Mouse (Mus musculus): ENCODE measurements around the gene Strn. TPM values are rescaled to one million over a fixed set of nuclear protein-coding genes. Genes with fewer than 3 reads are reported as not detected.

The Strn gene
- polyA plus RNA-seq, 1 experiment from 2014 or later: 6.7 TPM

- H3K36me3 ChIP-seq (ENCODE audit: control insufficient read depth, insufficient read depth, low read length): no peaks in the 10 kb centered on the region
- H3K4me2 ChIP-seq: no peak overlapping the region
- no peak overlapping the region for H3K4me3 ChIP-seq (ENCODE audit: low read depth, low read length)
- H3K9me3 ChIP-seq (ENCODE audit: control insufficient read depth, low read length): no peaks in the 10 kb centered on the region
- WGBS: 87% methylated on average over 17 of the region's 17 CpGs
- no peaks in the 10 kb centered on the region for H3K4me1 ChIP-seq (ENCODE audit: control insufficient read depth, insufficient read depth, low read length)
- no peak overlapping the region for H3K27ac ChIP-seq (ENCODE audit: low read depth, low read length)
- ATAC-seq (ENCODE audit: low FRiP score) (peak; percentile 30; the same call in 1 of the 2 replicates), DNase-seq (ENCODE audit: low spot score, missing footprints) (no peak)
- H3K9ac ChIP-seq (ENCODE audit: low read length): no peak overlapping the region
- no peaks in the 10 kb centered on the region for H3K27me3 ChIP-seq (ENCODE audit: control insufficient read depth, insufficient read depth, low read length)
These were observed 93.0 kb downstream of the Strn start for GRCm38 (mm10) chr17:78643853-78644475.

GRCm38 (mm10) chr17:78642259-78642658 is 94.7 kb downstream of the Strn start:
- Histone ChIP-seq H3K9ac (ENCODE audit: low read length) (no peak overlapping the region), H3K36me3 (ENCODE audit: control insufficient read depth, insufficient read depth, low read length) (no peaks in the 10 kb centered on the region), H3K4me1 (ENCODE audit: control insufficient read depth, insufficient read depth, low read length) (no peaks in the 10 kb centered on the region), H3K4me2 (no peak overlapping the region), H3K27me3 (ENCODE audit: control insufficient read depth, insufficient read depth, low read length) (no peaks in the 10 kb centered on the region), H3K9me3 (ENCODE audit: control insufficient read depth, low read length) (no peaks in the 10 kb centered on the region), H3K27ac (ENCODE audit: low read depth, low read length) (no peak overlapping the region), H3K4me3 (ENCODE audit: low read depth, low read length) (no peak overlapping the region)
- 90% methylated on average over 4 of the region's 4 CpGs for WGBS
- DNase-seq (ENCODE audit: low spot score, missing footprints): no peak
- ATAC-seq (ENCODE audit: low FRiP score): no peak

GRCm38 (mm10) chr17:78640387-78640786 is 96.6 kb downstream of the Strn start:
- no peaks in the 10 kb centered on the region for H3K9me3 ChIP-seq (ENCODE audit: control insufficient read depth, low read length)

GRCm38 (mm10) chr17:78639099-78639498 is 97.9 kb downstream of the Strn start:
- no peak overlapping the region for H3K4me2 ChIP-seq
- 81% methylated on average over 6 of the region's 6 CpGs for WGBS
- no peak for DNase-seq (ENCODE audit: low spot score, missing footprints)
- H3K36me3 ChIP-seq (ENCODE audit: control insufficient read depth, insufficient read depth, low read length): no peaks in the 10 kb centered on the region
- H3K27ac ChIP-seq (ENCODE audit: low read depth, low read length): no peak overlapping the region
- H3K27me3 ChIP-seq (ENCODE audit: control insufficient read depth, insufficient read depth, low read length): no peaks in the 10 kb centered on the region
- ATAC-seq (ENCODE audit: low FRiP score): no peak
- no peaks in the 10 kb centered on the region for H3K9me3 ChIP-seq (ENCODE audit: control insufficient read depth, low read length)
- H3K4me3 ChIP-seq (ENCODE audit: low read depth, low read length): no peak overlapping the region
- no peaks in the 10 kb centered on the region for H3K4me1 ChIP-seq (ENCODE audit: control insufficient read depth, insufficient read depth, low read length)
- H3K9ac ChIP-seq (ENCODE audit: low read length): no peak overlapping the region

More at GRCm38 (mm10) chr17:78640387-78640786, 96.6 kb downstream of the Strn start:
- H3K4me3 ChIP-seq (ENCODE audit: low read depth, low read length): no peak overlapping the region
- no peaks in the 10 kb centered on the region for H3K36me3 ChIP-seq (ENCODE audit: control insufficient read depth, insufficient read depth, low read length)
- no peak overlapping the region for H3K4me2 ChIP-seq
- no peak overlapping the region for H3K27ac ChIP-seq (ENCODE audit: low read depth, low read length)
- no peaks in the 10 kb centered on the region for H3K4me1 ChIP-seq (ENCODE audit: control insufficient read depth, insufficient read depth, low read length)
- ATAC-seq (ENCODE audit: low FRiP score) (no peak), DNase-seq (ENCODE audit: low spot score, missing footprints) (no peak)
- WGBS: 95% methylated on average over 3 of the region's 3 CpGs
- H3K9ac ChIP-seq (ENCODE audit: low read length): no peak overlapping the region
- H3K27me3 ChIP-seq (ENCODE audit: control insufficient read depth, insufficient read depth, low read length): no peaks in the 10 kb centered on the region

GRCm38 (mm10) chr17:78637140-78637539 is 99.9 kb downstream of the Strn start:
- H3K27ac ChIP-seq (ENCODE audit: low read depth, low read length): no peak overlapping the region
- no peak for ATAC-seq (ENCODE audit: low FRiP score)

GRCm38 (mm10) chr17:78635616-78636015 is 101.4 kb downstream of the Strn start:
- Histone ChIP-seq H3K9me3 (ENCODE audit: control insufficient read depth, low read length) (no peaks in the 10 kb centered on the region), H3K27me3 (ENCODE audit: control insufficient read depth, insufficient read depth, low read length) (no peaks in the 10 kb centered on the region), H3K27ac (ENCODE audit: low read depth, low read length) (no peak overlapping the region), H3K36me3 (ENCODE audit: control insufficient read depth, insufficient read depth, low read length) (no peaks in the 10 kb centered on the region), H3K9ac (ENCODE audit: low read length) (no peak overlapping the region), H3K4me2 (no peak overlapping the region), H3K4me1 (ENCODE audit: control insufficient read depth, insufficient read depth, low read length) (no peaks in the 10 kb centered on the region), H3K4me3 (ENCODE audit: low read depth, low read length) (no peak overlapping the region)
- ATAC-seq (ENCODE audit: low FRiP score): no peak
- 55% methylated on average over 2 of the region's 2 CpGs for WGBS
- no peak for DNase-seq (ENCODE audit: low spot score, missing footprints)

More at GRCm38 (mm10) chr17:78637140-78637539, 99.9 kb downstream of the Strn start:
- no peak for DNase-seq (ENCODE audit: low spot score, missing footprints)
- 88% methylated on average over 7 of the region's 7 CpGs for WGBS
- Histone ChIP-seq H3K4me3 (ENCODE audit: low read depth, low read length) (no peak overlapping the region), H3K4me1 (ENCODE audit: control insufficient read depth, insufficient read depth, low read length) (no peaks in the 10 kb centered on the region), H3K27me3 (ENCODE audit: control insufficient read depth, insufficient read depth, low read length) (no peaks in the 10 kb centered on the region), H3K4me2 (no peak overlapping the region), H3K9me3 (ENCODE audit: control insufficient read depth, low read length) (no peaks in the 10 kb centered on the region), H3K36me3 (ENCODE audit: control insufficient read depth, insufficient read depth, low read length) (no peaks in the 10 kb centered on the region), H3K9ac (ENCODE audit: low read length) (no peak overlapping the region)

- no peak for DNase-seq (ENCODE audit: low spot score, missing footprints)
- 95% methylated on average over 19 of the region's 19 CpGs for WGBS
These were observed 112.1 kb downstream of the Strn start for GRCm38 (mm10) chr17:78624941-78625340.

GRCm38 (mm10) chr17:78621863-78622262 is 115.1 kb downstream of the Strn start:
- ATAC-seq (ENCODE audit: low FRiP score) (no peak), DNase-seq (ENCODE audit: low spot score, missing footprints) (no peak)
- Histone ChIP-seq H3K4me3 (ENCODE audit: low read depth, low read length) (no peak overlapping the region), H3K27me3 (ENCODE audit: control insufficient read depth, insufficient read depth, low read length) (no peaks in the 10 kb centered on the region), H3K9ac (ENCODE audit: low read length) (no peak overlapping the region), H3K36me3 (ENCODE audit: control insufficient read depth, insufficient read depth, low read length) (no peaks in the 10 kb centered on the region), H3K4me1 (ENCODE audit: control insufficient read depth, insufficient read depth, low read length) (no peaks in the 10 kb centered on the region), H3K4me2 (no peak overlapping the region), H3K9me3 (ENCODE audit: control insufficient read depth, low read length) (no peaks in the 10 kb centered on the region), H3K27ac (ENCODE audit: low read depth, low read length) (no peak overlapping the region)
- 91% methylated on average over 4 of the region's 4 CpGs for WGBS

More at GRCm38 (mm10) chr17:78624941-78625340, 112.1 kb downstream of the Strn start:
- Histone ChIP-seq H3K9me3 (ENCODE audit: control insufficient read depth, low read length) (no peaks in the 10 kb centered on the region), H3K4me2 (no peak overlapping the region), H3K4me1 (ENCODE audit: control insufficient read depth, insufficient read depth, low read length) (no peaks in the 10 kb centered on the region), H3K27ac (ENCODE audit: low read depth, low read length) (no peak overlapping the region), H3K36me3 (ENCODE audit: control insufficient read depth, insufficient read depth, low read length) (no peaks in the 10 kb centered on the region), H3K4me3 (ENCODE audit: low read depth, low read length) (no peak overlapping the region), H3K27me3 (ENCODE audit: control insufficient read depth, insufficient read depth, low read length) (no peaks in the 10 kb centered on the region), H3K9ac (ENCODE audit: low read length) (no peak overlapping the region)
- ATAC-seq (ENCODE audit: low FRiP score): no peak

- no peak overlapping the region for H3K9ac ChIP-seq (ENCODE audit: low read length)
- no peaks in the 10 kb centered on the region for H3K4me1 ChIP-seq (ENCODE audit: control insufficient read depth, insufficient read depth, low read length)
- ATAC-seq (ENCODE audit: low FRiP score): no peak
These were observed 116.3 kb downstream of the Strn start for GRCm38 (mm10) chr17:78620740-78621139.

More at GRCm38 (mm10) chr17:78620740-78621139, 116.3 kb downstream of the Strn start:
- 90% methylated on average over 4 of the region's 4 CpGs for WGBS
- H3K4me2 ChIP-seq: no peak overlapping the region
- H3K27me3 ChIP-seq (ENCODE audit: control insufficient read depth, insufficient read depth, low read length): no peaks in the 10 kb centered on the region
- no peak for DNase-seq (ENCODE audit: low spot score, missing footprints)
- H3K27ac ChIP-seq (ENCODE audit: low read depth, low read length): no peak overlapping the region
- no peak overlapping the region for H3K4me3 ChIP-seq (ENCODE audit: low read depth, low read length)
- H3K9me3 ChIP-seq (ENCODE audit: control insufficient read depth, low read length): no peaks in the 10 kb centered on the region
- no peaks in the 10 kb centered on the region for H3K36me3 ChIP-seq (ENCODE audit: control insufficient read depth, insufficient read depth, low read length)
